Mouse (Mus musculus): Measurements from ENCODE around the gene Xrcc1. TPM values are rescaled to one million over a fixed set of nuclear protein-coding genes. Genes with fewer than 3 reads are reported as not detected.
A peak's percentile ranks its signal among the peaks of the same experiment; 100 is the strongest.
"Not testable (repeated sequence)": the region's sequence is repeated elsewhere in the genome, so short reads cannot be mapped to it uniquely, and the experiment has no call there.

Xrcc1 gene
- total RNA-seq, 2 experiments from 2014 or later, result 18.3 to 18.5 TPM

- Histone ChIP-seq H3K27ac (no peak within 1 kb of the TSS), H3K4me3 (no peak within 1 kb of the TSS)
- TF ChIP-seq CTCF (IDR thresholded peaks at IDR 0.05), result no peak
- intact Hi-C loops (cut with DNase I), result no loop called here
- no peak for DNase-seq
Observed at GRCm38 (mm10) chr7:24512355-24512754, 33.7 kb upstream of the Xrcc1 start, which contains the start of gene AC161166.1. Gene AC161166.1 (minus strand): TSS chr7:24512455.

- H3K4me3 ChIP-seq; DNase-seq; intact Hi-C loops (cut with DNase I); H3K27ac ChIP-seq: not testable (repeated sequence)
- TF ChIP-seq CTCF (IDR thresholded peaks at IDR 0.05), result peak; percentile 18; the same call in 1 of the 2 replicates
Observed at GRCm38 (mm10) chr7:24516319-24516718, 29.8 kb upstream of the Xrcc1 start.

GRCm38 (mm10) chr7:24517077-24517476 is 29.0 kb upstream of the Xrcc1 start:
- intact Hi-C loops (cut with DNase I), result no loop called here
- H3K27ac ChIP-seq, result no peak overlapping the region
- no peak for TF ChIP-seq CTCF (IDR thresholded peaks at IDR 0.05)
- no peak overlapping the region for H3K4me3 ChIP-seq
- no peak for DNase-seq

- TF ChIP-seq CTCF (IDR thresholded peaks at IDR 0.05), result no peak
- Histone ChIP-seq H3K4me3 (no peak overlapping the region), H3K27ac (no peak overlapping the region)
- intact Hi-C loops (cut with DNase I), result no loop called here
- no peak for DNase-seq
Observed at GRCm38 (mm10) chr7:24517654-24518053, 28.4 kb upstream of the Xrcc1 start.

- TF ChIP-seq CTCF (IDR thresholded peaks at IDR 0.05), result no peak
- Histone ChIP-seq H3K27ac (no peak overlapping the region), H3K4me3 (no peak overlapping the region)
- DNase-seq, result no peak
- intact Hi-C loops (cut with DNase I), result no loop called here
Observed at GRCm38 (mm10) chr7:24519130-24519529, 27.0 kb upstream of the Xrcc1 start.

- DNase-seq; H3K4me3 ChIP-seq; intact Hi-C loops (cut with DNase I); H3K27ac ChIP-seq: not testable (repeated sequence)
Observed at GRCm38 (mm10) chr7:24520054-24520453, 26.0 kb upstream of the Xrcc1 start.

- intact Hi-C loops (cut with DNase I), result no loop called here
- no peak overlapping the region for H3K27ac ChIP-seq
- no peak overlapping the region for H3K4me3 ChIP-seq
- DNase-seq, result no peak
- no peak for TF ChIP-seq CTCF (IDR thresholded peaks at IDR 0.05)
Observed at GRCm38 (mm10) chr7:24522805-24523204, 23.3 kb upstream of the Xrcc1 start.

- DNase-seq, result no peak
- intact Hi-C loops (cut with DNase I), result no loop called here
- TF ChIP-seq CTCF (IDR thresholded peaks at IDR 0.05), result no peak
- Histone ChIP-seq H3K4me3 (no peak overlapping the region), H3K27ac (no peak overlapping the region)
Observed at GRCm38 (mm10) chr7:24523723-24524122, 22.4 kb upstream of the Xrcc1 start.

GRCm38 (mm10) chr7:24524978-24525377 is 21.1 kb upstream of the Xrcc1 start:
- no peak for DNase-seq
- intact Hi-C loops (cut with DNase I), result no loop called here
- Histone ChIP-seq H3K4me3 (no peak overlapping the region), H3K27ac (no peak overlapping the region)
- TF ChIP-seq CTCF (IDR thresholded peaks at IDR 0.05), result no peak

GRCm38 (mm10) chr7:24525686-24526420 is 20.2 kb upstream of the Xrcc1 start:
- TF ChIP-seq CTCF (IDR thresholded peaks at IDR 0.05), result no peak
- Histone ChIP-seq H3K27ac (no peak overlapping the region), H3K4me3 (no peak overlapping the region)
- intact Hi-C loops (cut with DNase I), result no loop called here
- no peak for DNase-seq

- DNase-seq, result no peak
- intact Hi-C loops (cut with DNase I), result loop anchor here (2.0 kb wide), 1 partner anchor 22 kb away; the partner anchor contains the start of gene Zfp428
- TF ChIP-seq CTCF (IDR thresholded peaks at IDR 0.05), result no peak
- Histone ChIP-seq H3K27ac (peak overlapping the region; percentile 96), H3K4me3 (no peak overlapping the region; the same call in 1 of the 2 replicates)
Observed at GRCm38 (mm10) chr7:24528861-24529260, 17.2 kb upstream of the Xrcc1 start.

- TF ChIP-seq CTCF (IDR thresholded peaks at IDR 0.05), result no peak
- H3K27ac ChIP-seq, result peak overlapping the region; percentile 96
- H3K4me3 ChIP-seq, result peak overlapping the region; percentile 81
- intact Hi-C loops (cut with DNase I), result loop anchor here (2.0 kb wide), 1 partner anchor 23 kb away; the partner anchor contains the start of gene Zfp428
- DNase-seq, result no peak
Observed at GRCm38 (mm10) chr7:24529580-24529979, 16.5 kb upstream of the Xrcc1 start.

- TF ChIP-seq CTCF (IDR thresholded peaks at IDR 0.05), result no peak
- H3K27ac ChIP-seq, result peak within 1 kb of the TSS; percentile 96
- intact Hi-C loops (cut with DNase I), result loop anchor here (1.0 to 2.0 kb wide), 2 partner anchors 17 to 71 kb away; no protein-coding TSS in a partner anchor
- peak; percentile 99 for DNase-seq
- H3K4me3 ChIP-seq, result peak within 1 kb of the TSS; percentile 81
Observed at GRCm38 (mm10) chr7:24530062-24530931, 15.8 kb upstream of the Xrcc1 start, which contains the start of gene Irgq. Gene Irgq (plus strand): TSS chr7:24530689.
